Mouse (Mus musculus): ENCODE measurements at regions not wholly inside any gene's neighbourhood (a gene's known extent, or its start where the extent isn't known, plus 50 kb on each side); places are given as distances from the start of the nearest gene placed in this dataset.

DNA sequence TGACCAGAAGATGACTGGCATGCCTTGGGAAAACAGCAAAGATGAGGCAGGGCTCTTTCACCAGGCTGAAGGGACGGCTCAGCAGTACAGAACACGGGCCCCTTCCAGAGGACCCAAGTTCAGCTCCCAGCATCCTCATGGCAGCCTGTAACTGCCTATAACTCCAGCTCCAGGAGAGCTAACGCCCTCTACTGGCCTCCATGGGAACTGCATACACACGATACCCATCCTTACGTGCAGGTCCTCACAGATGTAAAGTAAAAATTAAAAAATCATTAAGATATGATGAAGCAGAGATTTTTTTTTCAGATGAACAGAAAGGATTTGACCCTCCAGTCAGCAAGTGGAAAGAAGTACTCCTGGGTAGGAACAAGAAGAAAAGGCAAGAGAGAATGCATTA lies 303.8 kb downstream of the Agtpbp1 start:
- H3K4me2 ChIP-seq (ENCODE audit: low read depth, low read length) = no peak overlapping the region
- H3K9me3 ChIP-seq (replicated peaks; ENCODE audit: control insufficient read depth, low read length) = no peaks in the 10 kb centered on the region
- H3K4me1 ChIP-seq (ENCODE audit: control insufficient read depth, low read depth, low read length) = no peaks in the 10 kb centered on the region
- no peak overlapping the region for H3K27ac ChIP-seq (ENCODE audit: low read length)
- no peaks in the 10 kb centered on the region for H3K27me3 ChIP-seq (ENCODE audit: control insufficient read depth, insufficient read depth, low read depth, low read length)
- ATAC-seq (ENCODE audit: low read depth) = no peak
- WGBS (ENCODE audit: insufficient replicate concordance) = 62% methylated on average over 5 of the region's 5 CpGs
- no peak overlapping the region for H3K9ac ChIP-seq (ENCODE audit: low read depth, low read length)
- H3K4me3 ChIP-seq (ENCODE audit: low read depth, low read length) = no peak overlapping the region
- H3K36me3 ChIP-seq (ENCODE audit: control insufficient read depth, insufficient read depth) = no peaks in the 10 kb centered on the region

DNA sequence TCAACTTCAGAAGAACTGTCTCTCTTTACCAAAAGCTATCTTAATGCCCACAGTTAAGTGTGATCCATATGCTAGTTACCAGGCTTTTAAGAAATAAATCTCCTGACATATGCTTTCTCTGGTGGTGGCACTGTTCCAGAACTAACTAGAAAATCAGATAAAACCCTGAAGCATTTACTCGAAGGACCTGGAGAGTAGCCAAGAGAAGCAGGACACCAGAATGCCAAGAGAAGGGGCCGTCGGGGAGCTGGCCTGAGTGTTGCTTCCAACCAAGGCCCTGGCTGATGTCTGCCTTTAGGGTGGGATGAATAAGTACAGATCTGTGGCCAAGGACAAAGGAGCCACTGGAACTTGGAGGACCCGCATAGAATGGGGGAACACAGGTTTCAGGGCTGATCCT lies 305.9 kb downstream of the Agtpbp1 start:
- WGBS (ENCODE audit: insufficient replicate concordance) = 65% methylated on average over 4 of the region's 4 CpGs
- H3K36me3 ChIP-seq (ENCODE audit: control insufficient read depth, insufficient read depth) = no peaks in the 10 kb centered on the region
- no peak overlapping the region for H3K4me3 ChIP-seq (ENCODE audit: low read depth, low read length)
- H3K27ac ChIP-seq (ENCODE audit: low read length) = no peak overlapping the region
- H3K27me3 ChIP-seq (ENCODE audit: control insufficient read depth, insufficient read depth, low read depth, low read length) = no peaks in the 10 kb centered on the region
- H3K9me3 ChIP-seq (replicated peaks; ENCODE audit: control insufficient read depth, low read length) = no peaks in the 10 kb centered on the region
- no peak overlapping the region for H3K9ac ChIP-seq (ENCODE audit: low read depth, low read length)
- H3K4me2 ChIP-seq (ENCODE audit: low read depth, low read length) = no peak overlapping the region
- H3K4me1 ChIP-seq (ENCODE audit: control insufficient read depth, low read depth, low read length) = no peaks in the 10 kb centered on the region
- no peak for ATAC-seq (ENCODE audit: low read depth)

DNA sequence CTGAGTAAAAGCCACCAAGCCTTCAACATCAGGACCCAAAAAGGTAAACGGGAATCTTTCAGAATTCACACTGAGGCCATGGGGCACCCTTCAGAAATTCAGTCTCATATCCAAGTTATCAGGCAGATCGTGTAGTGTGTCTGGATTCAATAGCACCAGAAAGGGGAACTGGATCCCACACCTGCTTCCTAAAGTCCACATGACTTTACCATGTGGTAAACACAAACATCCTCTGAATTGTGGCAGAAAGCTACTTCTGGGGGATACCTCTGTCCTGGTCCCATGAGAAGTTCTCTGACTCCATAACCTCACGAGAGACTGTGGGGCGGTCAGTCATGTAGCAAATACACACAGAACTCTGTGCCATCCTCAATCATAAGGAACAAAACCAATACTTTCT lies 313.4 kb downstream of the Agtpbp1 start:
- H3K4me1 ChIP-seq (ENCODE audit: control insufficient read depth, low read depth, low read length) = no peaks in the 10 kb centered on the region
- H3K9ac ChIP-seq (ENCODE audit: low read depth, low read length) = no peak overlapping the region
- no peaks in the 10 kb centered on the region for H3K9me3 ChIP-seq (replicated peaks; ENCODE audit: control insufficient read depth, low read length)
- H3K4me3 ChIP-seq (ENCODE audit: low read depth, low read length) = no peak overlapping the region
- H3K4me2 ChIP-seq (ENCODE audit: low read depth, low read length) = no peak overlapping the region
- no peaks in the 10 kb centered on the region for H3K36me3 ChIP-seq (ENCODE audit: control insufficient read depth, insufficient read depth)
- no peak for ATAC-seq (ENCODE audit: low read depth)
- no peaks in the 10 kb centered on the region for H3K27me3 ChIP-seq (ENCODE audit: control insufficient read depth, insufficient read depth, low read depth, low read length)
- H3K27ac ChIP-seq (ENCODE audit: low read length) = no peak overlapping the region
- 50% methylated on average over 4 of the region's 4 CpGs for WGBS (ENCODE audit: insufficient replicate concordance)

DNA sequence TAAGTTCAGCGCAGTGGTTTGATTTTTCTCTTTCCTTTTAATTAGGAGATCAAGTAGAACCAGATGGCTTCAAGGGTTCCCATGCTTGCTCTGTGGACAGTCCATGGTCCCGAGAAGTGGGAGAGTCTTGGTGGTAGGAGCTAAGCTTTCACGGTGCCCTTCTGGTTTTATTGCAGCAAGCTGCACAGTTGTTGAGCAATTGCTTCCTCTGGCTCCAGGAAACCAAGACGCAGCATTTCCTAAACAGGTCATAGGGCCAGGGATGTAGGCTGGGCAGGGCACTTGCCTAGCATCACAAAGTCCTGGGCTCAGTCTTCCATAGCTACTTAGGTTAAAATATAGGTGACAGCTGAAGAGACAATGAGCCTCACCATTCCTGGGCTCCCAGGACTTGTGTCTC lies 318.2 kb downstream of the Agtpbp1 start:
- H3K9ac ChIP-seq (ENCODE audit: low read depth, low read length) = no peak overlapping the region
- H3K27me3 ChIP-seq (ENCODE audit: control insufficient read depth, insufficient read depth, low read depth, low read length) = no peaks in the 10 kb centered on the region
- no peak overlapping the region for H3K4me3 ChIP-seq (ENCODE audit: low read depth, low read length)
- no peak for ATAC-seq (ENCODE audit: low read depth)
- no peak overlapping the region for H3K4me2 ChIP-seq (ENCODE audit: low read depth, low read length)
- H3K36me3 ChIP-seq (ENCODE audit: control insufficient read depth, insufficient read depth) = no peaks in the 10 kb centered on the region
- no peaks in the 10 kb centered on the region for H3K9me3 ChIP-seq (replicated peaks; ENCODE audit: control insufficient read depth, low read length)
- 31% methylated on average over 4 of the region's 4 CpGs for WGBS (ENCODE audit: insufficient replicate concordance)
- H3K27ac ChIP-seq (ENCODE audit: low read length) = no peak overlapping the region
- H3K4me1 ChIP-seq (ENCODE audit: control insufficient read depth, low read depth, low read length) = no peaks in the 10 kb centered on the region

DNA sequence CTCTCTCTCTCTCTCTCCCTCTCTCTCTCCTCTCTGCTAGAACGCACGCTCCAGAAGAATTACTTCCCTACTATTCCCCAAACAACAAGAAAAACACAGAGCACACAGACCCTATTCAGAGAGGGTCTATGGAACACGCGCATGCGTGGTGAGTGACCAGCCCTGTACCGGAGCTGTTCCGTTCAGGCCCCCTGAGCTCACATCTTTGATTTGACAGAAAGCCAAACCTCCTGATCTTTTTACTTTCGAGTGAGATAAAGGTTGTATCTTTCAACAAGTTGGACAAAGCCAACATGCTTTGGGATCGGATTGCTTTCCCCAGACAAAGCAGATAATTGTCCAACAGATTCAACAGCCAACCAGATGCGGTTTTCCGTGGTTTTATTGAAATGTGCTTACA lies 320.9 kb downstream of the Agtpbp1 start:
- 71% methylated on average over 11 of the region's 11 CpGs for WGBS (ENCODE audit: insufficient replicate concordance)
- no peaks in the 10 kb centered on the region for H3K4me1 ChIP-seq (ENCODE audit: control insufficient read depth, low read depth, low read length)
- no peaks in the 10 kb centered on the region for H3K36me3 ChIP-seq (ENCODE audit: control insufficient read depth, insufficient read depth)
- no peak for ATAC-seq (ENCODE audit: low read depth)
- no peaks in the 10 kb centered on the region for H3K27me3 ChIP-seq (ENCODE audit: control insufficient read depth, insufficient read depth, low read depth, low read length)
- H3K9me3 ChIP-seq (replicated peaks; ENCODE audit: control insufficient read depth, low read length) = no peaks in the 10 kb centered on the region
- H3K4me3 ChIP-seq (ENCODE audit: low read depth, low read length) = no peak overlapping the region
- no peak overlapping the region for H3K4me2 ChIP-seq (ENCODE audit: low read depth, low read length)
- H3K27ac ChIP-seq (ENCODE audit: low read length) = no peak overlapping the region
- H3K9ac ChIP-seq (ENCODE audit: low read depth, low read length) = no peak overlapping the region

DNA sequence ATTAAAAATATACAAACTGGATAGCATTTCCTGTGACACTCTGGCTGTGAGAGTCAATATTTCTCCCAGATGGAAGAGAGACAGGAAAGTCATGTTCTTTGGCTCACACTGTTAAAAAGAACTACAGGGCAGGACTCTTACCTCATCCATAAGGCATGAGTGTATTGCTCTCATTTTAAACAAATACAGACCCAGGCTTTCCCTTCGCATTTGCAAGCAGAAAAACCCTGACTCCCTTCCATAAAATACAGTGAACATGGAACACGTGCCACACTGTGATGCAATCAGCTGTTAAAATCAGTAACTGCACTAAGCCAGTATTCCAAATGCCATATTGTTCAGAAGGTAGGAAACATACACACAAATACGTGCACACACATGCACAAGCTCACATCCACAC lies 323.1 kb downstream of the Agtpbp1 start:
- Histone ChIP-seq H3K9me3 (replicated peaks; ENCODE audit: control insufficient read depth, low read length) (no peaks in the 10 kb centered on the region), H3K4me2 (ENCODE audit: low read depth, low read length) (no peak overlapping the region), H3K36me3 (ENCODE audit: control insufficient read depth, insufficient read depth) (no peaks in the 10 kb centered on the region), H3K4me1 (ENCODE audit: control insufficient read depth, low read depth, low read length) (no peaks in the 10 kb centered on the region), H3K9ac (ENCODE audit: low read depth, low read length) (no peak overlapping the region), H3K27ac (ENCODE audit: low read length) (no peak overlapping the region), H3K4me3 (ENCODE audit: low read depth, low read length) (no peak overlapping the region), H3K27me3 (ENCODE audit: control insufficient read depth, insufficient read depth, low read depth, low read length) (no peaks in the 10 kb centered on the region)
- WGBS (ENCODE audit: insufficient replicate concordance) = 55% methylated on average over 3 of the region's 3 CpGs
- no peak for ATAC-seq (ENCODE audit: low read depth)

GRCm38 (mm10) chr13:59255798-59256435 lies 329.1 kb downstream of the Agtpbp1 start:
- ATAC-seq (ENCODE audit: low read depth) = no peak
- 68% methylated on average over 12 of the region's 12 CpGs for WGBS (ENCODE audit: insufficient replicate concordance)
- Histone ChIP-seq H3K27me3 (ENCODE audit: control insufficient read depth, insufficient read depth, low read depth, low read length) (no peaks in the 10 kb centered on the region), H3K9ac (ENCODE audit: low read depth, low read length) (no peak overlapping the region), H3K4me1 (ENCODE audit: control insufficient read depth, low read depth, low read length) (no peaks in the 10 kb centered on the region), H3K36me3 (ENCODE audit: control insufficient read depth, insufficient read depth) (no peaks in the 10 kb centered on the region), H3K4me2 (ENCODE audit: low read depth, low read length) (no peak overlapping the region), H3K4me3 (ENCODE audit: low read depth, low read length) (no peak overlapping the region), H3K27ac (ENCODE audit: low read length) (no peak overlapping the region), H3K9me3 (replicated peaks; ENCODE audit: control insufficient read depth, low read length) (no peaks in the 10 kb centered on the region)

- no peak overlapping the region for H3K4me3 ChIP-seq (ENCODE audit: low read depth, low read length)
- no peak overlapping the region for H3K9ac ChIP-seq (ENCODE audit: low read depth, low read length)
- WGBS (ENCODE audit: insufficient replicate concordance) = 54% methylated on average over 13 of the region's 13 CpGs
- ATAC-seq (ENCODE audit: low read depth) = no peak
- H3K4me1 ChIP-seq (ENCODE audit: control insufficient read depth, low read depth, low read length) = no peaks in the 10 kb centered on the region
- H3K4me2 ChIP-seq (ENCODE audit: low read depth, low read length) = no peak overlapping the region
- no peaks in the 10 kb centered on the region for H3K27me3 ChIP-seq (ENCODE audit: control insufficient read depth, insufficient read depth, low read depth, low read length)
- H3K27ac ChIP-seq (ENCODE audit: low read length) = no peak overlapping the region
- H3K9me3 ChIP-seq (replicated peaks; ENCODE audit: control insufficient read depth, low read length) = no peaks in the 10 kb centered on the region
- H3K36me3 ChIP-seq (ENCODE audit: control insufficient read depth, insufficient read depth) = no peaks in the 10 kb centered on the region
These were observed 331.1 kb downstream of the Agtpbp1 start for GRCm38 (mm10) chr13:59253667-59254558.

GRCm38 (mm10) chr13:59251252-59252006 lies 333.6 kb downstream of the Agtpbp1 start:
- Histone ChIP-seq H3K36me3 (ENCODE audit: control insufficient read depth, insufficient read depth) (no peaks in the 10 kb centered on the region), H3K9ac (ENCODE audit: low read depth, low read length) (no peak overlapping the region), H3K27me3 (ENCODE audit: control insufficient read depth, insufficient read depth, low read depth, low read length) (no peaks in the 10 kb centered on the region), H3K4me1 (ENCODE audit: control insufficient read depth, low read depth, low read length) (no peaks in the 10 kb centered on the region), H3K4me2 (ENCODE audit: low read depth, low read length) (no peak overlapping the region), H3K4me3 (ENCODE audit: low read depth, low read length) (no peak overlapping the region), H3K9me3 (replicated peaks; ENCODE audit: control insufficient read depth, low read length) (no peaks in the 10 kb centered on the region), H3K27ac (ENCODE audit: low read length) (no peak overlapping the region)
- no peak for ATAC-seq (ENCODE audit: low read depth)
- WGBS (ENCODE audit: insufficient replicate concordance) = 51% methylated on average over 12 of the region's 12 CpGs
